Mouse (Mus musculus) olfactory bulb, adult 2 months (tissue): ENCODE data around the gene Defb35.

ENCODE experiments used
- CTCF ChIP-seq: fragments of 200-500 bp; IDR thresholded peaks from 2 replicates; pipeline ENCODE4 v1.5.1; 2012; ENCODE audit warnings: low read depth, mild to moderate bottlenecking, low read length, moderate library complexity; ENCODE audit not compliant: insufficient read depth
- POLR2A ChIP-seq: fragments of 200-500 bp; IDR thresholded peaks from 2 replicates; pipeline ENCODE4 v1.6.1; 2012; ENCODE audit warnings: mild to moderate bottlenecking, low read depth, low read length, moderate library complexity; ENCODE audit not compliant: insufficient read depth

- TF ChIP-seq POLR2A (no peak), CTCF (no peak)
Measured at GRCm38 (mm10) chr8:21932610-21933009, 5.5 kb upstream of the Defb35 start, which contains the start of gene Defb15.
